Mouse (Mus musculus) MEL (cell line): ENCODE data around the gene Slc38a2. TPM values are rescaled to one million over a fixed set of nuclear protein-coding genes. Genes with fewer than 3 reads are reported as not detected.

ENCODE experiments used
- DNase-seq: peaks from one replicate; pipeline ENCODE4 v3.0.0; 2011; ENCODE audit warnings: low read depth, low spot score
- H3K27ac ChIP-seq: 2 replicates; pipeline ENCODE4 v1.5.1; 2012; ENCODE audit warnings: low read depth, mild to moderate bottlenecking, control low read depth, low read length, moderate library complexity; ENCODE audit not compliant: control insufficient read depth
- H3K27me3 ChIP-seq, 2 experiments: fragments of 150-350 bp in 1 of 2; sonication (generic) in 1 of 2; 2 replicates each; pipeline ENCODE4 v1.6.1; 2012; ENCODE audit warnings: low read length in 2 of 2, mild to moderate bottlenecking in 2 of 2, improper control_type of control experiment in 1 of 2, moderate library complexity in 1 of 2; ENCODE audit not compliant: insufficient read depth in 2 of 2, control insufficient read depth in 1 of 2
- H3K36me3 ChIP-seq, 2 experiments: 2 replicates each; pipeline ENCODE4 v1.6.1; 2012 to 2014; ENCODE audit warnings: low read length in 2 of 2, improper control_type of control experiment in 1 of 2, inconsistent platforms in 1 of 2, mild to moderate bottlenecking in 1 of 2; ENCODE audit not compliant: insufficient read depth in 2 of 2, control insufficient read depth in 1 of 2
- H3K4me1 ChIP-seq, 2 experiments: fragments of 150-350 bp in 1 of 2; sonication (generic) in 1 of 2; 2 replicates each; pipeline ENCODE4 v1.6.1; 2012; ENCODE audit warnings: low read length in 2 of 2, improper control_type of control experiment in 1 of 2, mild to moderate bottlenecking in 1 of 2; ENCODE audit not compliant: insufficient read depth in 2 of 2, control insufficient read depth in 1 of 2
- H3K4me3 ChIP-seq, 2 experiments: fragments of 150-350 bp in 1 of 2; sonication (generic) in 1 of 2; 2 replicates each; pipeline ENCODE4 v1.5.1; 2012; ENCODE audit warnings: low read depth in 2 of 2, low read length in 2 of 2, mild to moderate bottlenecking in 2 of 2, moderate library complexity in 2 of 2, control low read depth in 1 of 2, improper control_type of control experiment in 1 of 2; ENCODE audit not compliant: control insufficient read depth in 1 of 2, insufficient read depth in 1 of 2
- H3K79me2 ChIP-seq: 2 replicates; pipeline ENCODE4 v1.6.1; 2012; ENCODE audit warnings: mild to moderate bottlenecking, low read length, moderate library complexity; ENCODE audit not compliant: control insufficient read depth, poor library complexity, insufficient read depth
- H3K9ac ChIP-seq: 2 replicates; pipeline ENCODE4 v1.6.1; 2012; ENCODE audit warnings: low read depth, mild to moderate bottlenecking, control low read depth, low read length, moderate library complexity; ENCODE audit not compliant: control insufficient read depth, poor library complexity, severe bottlenecking
- H3K9me3 ChIP-seq: fragments of 150-350 bp; sonication (generic); replicated peaks from 2 replicates; pipeline ENCODE4 v1.6.1; 2012; ENCODE audit warnings: mild to moderate bottlenecking, low read length, improper control_type of control experiment, moderate library complexity; ENCODE audit not compliant: insufficient read depth
- BHLHE40 ChIP-seq: IDR thresholded peaks from 2 replicates; pipeline ENCODE4 v1.6.1; 2012; ENCODE audit warnings: low read depth, mild to moderate bottlenecking, inconsistent platforms, low read length, improper control_type of control experiment, borderline replicate concordance
- CTCF ChIP-seq, 3 experiments: IDR thresholded peaks in 2 of 3; conservative IDR thresholded peaks in 1 of 3; 2 replicates each; pipeline ENCODE4 v1.5.1; 2011 to 2012; ENCODE audit warnings: low read length in 3 of 3, low read depth in 2 of 3, mild to moderate bottlenecking in 2 of 3, improper control_type of control experiment in 1 of 3, inconsistent platforms in 1 of 3, mixed read lengths in 1 of 3, moderate library complexity in 1 of 3; ENCODE audit not compliant: control insufficient read depth in 1 of 3, insufficient read depth in 1 of 3, poor library complexity in 1 of 3, severe bottlenecking in 1 of 3
- ELF1 ChIP-seq: IDR thresholded peaks from 2 replicates; pipeline ENCODE4 v1.6.1; 2014; ENCODE audit warnings: low read depth, mild to moderate bottlenecking, inconsistent platforms, low read length, improper control_type of control experiment, moderate library complexity
- EP300 ChIP-seq, 2 experiments: IDR thresholded peaks; 2 replicates each; pipeline ENCODE4 v1.6.1; 2011; ENCODE audit warnings: improper control_type of control experiment in 2 of 2, low read length in 2 of 2, low read depth in 1 of 2, mild to moderate bottlenecking in 1 of 2
- GABPA ChIP-seq: IDR thresholded peaks from 2 replicates; pipeline ENCODE4 v1.6.1; 2012; ENCODE audit warnings: low read depth, mild to moderate bottlenecking, inconsistent platforms, low read length, improper control_type of control experiment, moderate library complexity
- GATA1 ChIP-seq: IDR thresholded peaks from 2 replicates; pipeline ENCODE4 v1.6.1; 2011; ENCODE audit warnings: low read depth, low read length, improper control_type of control experiment
- HCFC1 ChIP-seq: IDR thresholded peaks from 2 replicates; pipeline ENCODE4 v1.6.1; 2012; ENCODE audit warnings: low read depth, mild to moderate bottlenecking, inconsistent platforms, low read length, improper control_type of control experiment, moderate library complexity
- JUND ChIP-seq: IDR thresholded peaks from 2 replicates; pipeline ENCODE4 v1.6.1; 2011; ENCODE audit warnings: low read depth, mild to moderate bottlenecking, improper control_type of control experiment, low read length
- KAT2A ChIP-seq: conservative IDR thresholded peaks from 2 replicates; pipeline ENCODE4 v1.6.1; 2012; ENCODE audit warnings: low read depth, low read length, improper control_type of control experiment, inconsistent platforms
- MAFK ChIP-seq: IDR thresholded peaks from 2 replicates; pipeline ENCODE4 v1.6.1; 2011; ENCODE audit warnings: low read depth, mild to moderate bottlenecking, low read length, improper control_type of control experiment, borderline replicate concordance
- MEF2A ChIP-seq: IDR thresholded peaks from 2 replicates; pipeline ENCODE4 v1.6.1; 2014; ENCODE audit warnings: low read depth, mild to moderate bottlenecking, inconsistent platforms, low read length, improper control_type of control experiment; ENCODE audit not compliant: poor library complexity, insufficient replicate concordance, severe bottlenecking; ENCODE audit errors: extremely low read depth
- MXI1 ChIP-seq: IDR thresholded peaks from 2 replicates; pipeline ENCODE4 v1.6.1; 2011; ENCODE audit warnings: mild to moderate bottlenecking, low read depth, low read length, improper control_type of control experiment
- NRF1 ChIP-seq: IDR thresholded peaks from 2 replicates; pipeline ENCODE4 v1.6.1; 2014; ENCODE audit warnings: low read depth, mild to moderate bottlenecking, inconsistent platforms, low read length, improper control_type of control experiment, moderate library complexity; ENCODE audit not compliant: poor library complexity, insufficient read depth, severe bottlenecking
- POLR2A ChIP-seq, 2 experiments: IDR thresholded peaks; 2 replicates each; pipeline ENCODE4 v1.6.1; 2011 to 2012; ENCODE audit warnings: low read length in 2 of 2, mild to moderate bottlenecking in 2 of 2, control low read depth in 1 of 2, improper control_type of control experiment in 1 of 2, low read depth in 1 of 2, moderate library complexity in 1 of 2; ENCODE audit not compliant: control insufficient read depth in 1 of 2, insufficient read depth in 1 of 2, poor library complexity in 1 of 2
- POLR2AphosphoS2 ChIP-seq: IDR thresholded peaks from 2 replicates; pipeline ENCODE4 v1.6.1; 2011; ENCODE audit warnings: low read length, improper control_type of control experiment
- POLR2AphosphoS5 ChIP-seq: IDR thresholded peaks from 2 replicates; pipeline ENCODE4 v1.6.1; 2012; ENCODE audit warnings: low read depth, borderline replicate concordance, mild to moderate bottlenecking, inconsistent platforms, low read length, moderate library complexity, mixed read lengths
- RAD21 ChIP-seq: IDR thresholded peaks from 2 replicates; pipeline ENCODE4 v1.6.1; 2011; ENCODE audit warnings: mild to moderate bottlenecking, low read depth, low read length, improper control_type of control experiment
- RCOR1 ChIP-seq: IDR thresholded peaks from 2 replicates; pipeline ENCODE4 v1.6.1; 2012; ENCODE audit warnings: low read depth, mild to moderate bottlenecking, inconsistent platforms, low read length, improper control_type of control experiment
- TAL1 ChIP-seq: IDR thresholded peaks from 2 replicates; pipeline ENCODE4 v1.6.1; 2012; ENCODE audit warnings: mild to moderate bottlenecking, inconsistent platforms, low read length, moderate library complexity, mixed read lengths
- TBP ChIP-seq: IDR thresholded peaks from 2 replicates; pipeline ENCODE4 v1.8.0; 2011; ENCODE audit warnings: low read depth, low read length, improper control_type of control experiment
- TCF12 ChIP-seq: IDR thresholded peaks from 2 replicates; pipeline ENCODE4 v1.6.1; 2014; ENCODE audit warnings: low read depth, mild to moderate bottlenecking, inconsistent platforms, low read length, improper control_type of control experiment, moderate library complexity
- UBTF ChIP-seq: IDR thresholded peaks from 2 replicates; pipeline ENCODE4 v1.6.1; 2012; ENCODE audit warnings: low read depth, mild to moderate bottlenecking, inconsistent platforms, low read length, improper control_type of control experiment, moderate library complexity, borderline replicate concordance; ENCODE audit not compliant: insufficient read depth
- USF2 ChIP-seq, 2 experiments: IDR thresholded peaks; 2 replicates each; pipeline ENCODE4 v1.6.1; 2011 to 2012; ENCODE audit warnings: improper control_type of control experiment in 2 of 2, low read length in 2 of 2, borderline replicate concordance in 1 of 2, inconsistent platforms in 1 of 2, low read depth in 1 of 2, mild to moderate bottlenecking in 1 of 2; ENCODE audit not compliant: insufficient read depth in 1 of 2
- ZC3H11A ChIP-seq: IDR thresholded peaks from 2 replicates; pipeline ENCODE4 v1.6.1; 2012; ENCODE audit warnings: low read depth, mild to moderate bottlenecking, inconsistent platforms, low read length, improper control_type of control experiment
- ZKSCAN1 ChIP-seq: IDR thresholded peaks from 2 replicates; pipeline ENCODE4 v1.6.1; 2012; ENCODE audit warnings: low read depth, mild to moderate bottlenecking, inconsistent platforms, low read length, improper control_type of control experiment, moderate library complexity
- ZMIZ1 ChIP-seq: IDR thresholded peaks from 2 replicates; pipeline ENCODE4 v1.6.1; 2012; ENCODE audit warnings: low read depth, mild to moderate bottlenecking, inconsistent platforms, low read length, improper control_type of control experiment, moderate library complexity
- ZNF384 ChIP-seq: IDR thresholded peaks from 2 replicates; pipeline ENCODE4 v1.6.1; 2012; ENCODE audit warnings: low read depth, mild to moderate bottlenecking, inconsistent platforms, low read length, improper control_type of control experiment
- polyA plus RNA-seq, 2 experiments: library from polyadenylated mRNA; stranded (reverse) in 1 of 2; unstranded in 1 of 2; fragments of >175 nt in 1 of 2; fragments of >200 nt in 1 of 2; gene quantifications; 2 replicates each; pipeline versions ENCODE4 v1.2.1 to v1.2.4; 2012; ENCODE audit warnings: low replicate concordance in 2 of 2, low read depth in 1 of 2; ENCODE audit not compliant: insufficient read length in 2 of 2, insufficient read depth in 1 of 2, missing spikeins in 1 of 2
- total RNA-seq: library from RNA; depleted of rRNA; stranded (reverse); fragments of 300-350 nt; gene quantifications from 2 replicates; pipeline ENCODE4 v1.2.3, GENCODE M21; 2012

The Slc38a2 gene
- total and polyA plus RNA-seq, 3 experiments = 80.6 to 590 (median 177) TPM

GRCm38 (mm10) chr15:96700766-96701165 is 1.2 kb upstream of the Slc38a2 start:
- H3K36me3 ChIP-seq = peaks cover 27% of the 10 kb centered on the region in 2 experiments
- peaks cover 45% of the 10 kb centered on the region for H3K79me2 ChIP-seq
- H3K27me3 ChIP-seq = no peaks in the 10 kb centered on the region
- no peaks in the 10 kb centered on the region for H3K9me3 ChIP-seq
- no peak for TF ChIP-seq JUND
- no peak for TF ChIP-seq ZC3H11A
- TF ChIP-seq BHLHE40 = 0 out of 2 replicates have a peak, but pooled peaks have one; percentile 3
- peak in 1 of 2 experiments; percentile 25; a peak in 1 of 4 replicates for TF ChIP-seq EP300 (IDR thresholded peaks at IDR 0.05; ENCODE audit: low read depth in 1 of 2, low read length in 2 of 2)
- TF ChIP-seq MAFK = no peak
- TF ChIP-seq RAD21 = no peak
- TF ChIP-seq HCFC1 = no peak
- TF ChIP-seq KAT2A = no peak
- TF ChIP-seq ZNF384 = no peak
- TF ChIP-seq UBTF = no peak
- TF ChIP-seq NRF1 = no peak
- no peak for TF ChIP-seq POLR2AphosphoS5
- peak; percentile 49; the same call in 1 of the 2 replicates for TF ChIP-seq ZMIZ1
- no peak for TF ChIP-seq GATA1
- peak overlapping the region; percentile 98 for H3K9ac ChIP-seq
- H3K4me3 ChIP-seq = peak overlapping the region; percentile 74 to 86; a peak in 3 of 4 replicates
- no peak for DNase-seq
- no peak overlapping the region; the same call in 1 of the 2 replicates for H3K27ac ChIP-seq
- H3K4me1 ChIP-seq = peaks cover 8 to 23% of the 10 kb centered on the region in 2 experiments; a peak in 3 of 4 replicates

DNA sequence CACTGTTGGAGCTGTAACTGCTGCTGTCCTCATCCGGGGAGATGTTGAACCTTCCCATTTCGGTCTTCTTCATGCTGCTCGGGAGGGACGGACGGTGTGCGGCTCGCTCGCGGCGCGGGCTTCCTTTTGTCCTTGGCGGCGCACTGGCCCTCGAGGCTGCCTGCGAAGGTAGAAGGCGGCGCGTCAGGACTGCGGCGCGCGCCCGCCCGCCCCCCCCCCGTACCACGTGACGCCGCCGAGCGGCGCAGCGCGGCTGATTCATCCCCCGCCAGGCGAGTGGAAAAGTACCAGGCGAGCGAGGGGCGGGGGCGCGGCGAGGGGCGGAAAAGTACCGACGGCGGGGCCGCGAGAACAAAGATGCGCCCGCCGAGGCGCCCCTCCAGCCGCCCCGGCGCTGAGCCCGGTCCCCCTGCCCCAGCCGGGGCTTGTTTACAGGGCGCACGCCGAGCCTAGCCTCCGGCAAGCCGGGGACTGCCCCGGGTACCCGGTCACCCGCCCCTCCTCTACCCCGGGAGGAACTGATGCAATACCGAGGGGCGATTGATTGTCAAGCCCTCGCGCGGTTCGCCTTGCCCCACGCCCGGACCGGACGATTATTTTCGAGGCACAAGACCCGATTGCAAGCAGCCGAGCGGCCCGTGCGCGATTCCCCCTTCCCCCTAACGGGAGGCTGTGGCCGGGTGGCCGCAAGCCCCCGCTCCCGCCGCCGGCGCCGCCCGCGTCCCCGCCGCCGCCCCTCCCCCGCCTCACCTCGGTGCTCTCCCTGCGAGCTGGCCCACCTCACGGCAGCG is 677 bp downstream of the Slc38a2 start:
- DNase-seq = peak; percentile 93
- Histone ChIP-seq H3K79me2 (peaks cover 57% of the 10 kb centered on the region), H3K36me3 (peaks cover 46% of the 10 kb centered on the region in 2 experiments), H3K4me3 (peak overlapping the region; percentile 74 to 86), H3K27me3 (no peaks in the 10 kb centered on the region), H3K9ac (peak overlapping the region; percentile 98), H3K9me3 (no peaks in the 10 kb centered on the region), H3K4me1 (peaks cover 8 to 31% of the 10 kb centered on the region in 2 experiments; a peak in 3 of 4 replicates), H3K27ac (peak overlapping the region; percentile 98)
- TF ChIP-seq GATA1 = no peak
- peak; percentile 50; the same call in 1 of the 2 replicates for TF ChIP-seq NRF1
- 0 out of 2 replicates have a peak, but pooled peaks have one; percentile 14 for TF ChIP-seq ELF1
- TF ChIP-seq TCF12 = peak; percentile 60; the same call in 1 of the 2 replicates
- TF ChIP-seq CTCF (IDR thresholded peaks at IDR 0.05 in 2 of 3, conservative IDR thresholded peaks at IDR 0.05 in 1 of 3; ENCODE audit: control insufficient read depth in 1 of 3, insufficient read depth in 1 of 3, low read depth in 2 of 3, low read length in 3 of 3, poor library complexity in 1 of 3, severe bottlenecking in 1 of 3) = no peak; a peak in 1 of 6 replicates
- no peak for TF ChIP-seq TAL1
- no peak for TF ChIP-seq ZKSCAN1
- TF ChIP-seq USF2 (IDR thresholded peaks at IDR 0.05; ENCODE audit: borderline replicate concordance in 1 of 2, insufficient read depth in 1 of 2, low read depth in 1 of 2, low read length in 2 of 2) = peak in 1 of 2 experiments; percentile 80; a peak in 2 of 4 replicates
- TF ChIP-seq HCFC1 = no peak; the same call in 1 of the 2 replicates
- TF ChIP-seq POLR2A (IDR thresholded peaks at IDR 0.05; ENCODE audit: control insufficient read depth in 1 of 2, insufficient read depth in 1 of 2, low read depth in 1 of 2, low read length in 2 of 2, poor library complexity in 1 of 2) = peak; percentile 60 to 79; a peak in 3 of 4 replicates
- 0 out of 2 replicates have a peak, but pooled peaks have one; percentile 23 for TF ChIP-seq RCOR1
- TF ChIP-seq TBP = no peak; the same call in 1 of the 2 replicates
- TF ChIP-seq GABPA = peak; percentile 65; the same call in 1 of the 2 replicates
- 0 out of 2 replicates have a peak, but pooled peaks have one; percentile 36 for TF ChIP-seq MEF2A
- TF ChIP-seq POLR2AphosphoS2 = peak; percentile 74
- TF ChIP-seq MXI1 = peak; percentile 82
- TF ChIP-seq KAT2A = no peak; the same call in 1 of the 2 replicates
- 0 out of 2 replicates have a peak, but pooled peaks have one; percentile 17 for TF ChIP-seq ZC3H11A
